Comparison of ENCODE assay signal across 11 mouse cellular contexts in the genomic region with DNA sequence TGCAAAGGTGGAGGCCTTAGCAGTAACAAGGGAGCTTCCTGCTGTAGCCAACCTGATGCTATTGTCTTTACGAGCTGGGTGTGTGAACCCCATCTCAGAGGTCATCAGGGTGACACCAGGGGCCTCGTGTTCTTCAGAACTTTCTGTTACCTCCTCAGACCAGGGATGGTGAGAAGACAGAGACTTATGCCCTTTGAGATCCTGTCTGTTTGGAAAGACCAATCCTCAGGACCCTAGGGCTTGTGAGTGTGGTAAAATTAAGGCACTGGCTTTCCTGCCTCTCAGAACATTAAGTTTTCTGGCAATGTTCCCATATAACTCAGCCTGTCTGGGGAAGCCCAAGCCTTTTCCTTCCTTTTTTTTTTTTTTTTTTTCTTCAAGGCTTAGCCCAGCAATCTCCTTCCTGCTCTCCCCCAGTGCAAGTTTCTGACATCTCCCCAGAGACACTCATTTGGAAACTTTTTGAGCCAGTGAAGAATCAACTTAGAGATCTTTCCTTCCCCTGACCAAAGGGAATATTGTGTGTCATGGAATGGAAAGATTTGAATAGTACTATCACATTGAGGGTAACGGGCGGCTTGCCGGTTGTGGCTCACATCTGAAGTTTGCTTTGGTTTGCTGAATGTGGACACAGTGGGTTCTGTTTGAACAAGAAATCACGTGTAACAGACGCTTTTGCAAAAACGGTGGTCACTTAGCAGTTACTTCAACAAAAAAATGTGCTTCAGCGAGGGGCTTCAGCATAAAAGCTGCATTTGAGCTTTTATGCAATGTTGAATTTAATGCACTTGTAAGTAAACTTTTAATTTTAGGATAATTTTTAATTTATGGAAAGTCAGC. TPM values are rescaled to one million over a fixed set of nuclear protein-coding genes. Genes with fewer than 3 reads are reported as not detected.
DNase-seq lines count a peak whose midpoint lies in the region; ATAC-seq and TF ChIP-seq lines count a peak whose summit lies in the region.
"Had no signal": no experiment of that assay in that cellular context is flagged by ENCODE, and none has a peak within 500 bp of the region (broad histone marks: within the 10 kb centered on the region; RNA-seq: fewer than 3 reads in every experiment).

No protein-coding gene starts in this region.

- peak; percentile 59; the same call in 1 of the 2 replicates for TF ChIP-seq EP300 in heart, postnatal 0 days (IDR thresholded peaks at IDR 0.05; ENCODE audit: low read depth)

- no peak for TF ChIP-seq POLR2A in limb, embryonic 14.5 days (IDR thresholded peaks at IDR 0.05; ENCODE audit: borderline replicate concordance, extremely low read depth, insufficient read depth, insufficient read length)
- TF ChIP-seq POLR2A in cerebellum, adult 2 months (IDR thresholded peaks at IDR 0.05; ENCODE audit: borderline replicate concordance, insufficient read depth, low read length) = no peak

- H3K9me3 ChIP-seq in hindbrain, embryonic 14.5 days (ENCODE audit: control insufficient read depth, low read length) = no peaks in the 10 kb centered on the region
- H3K9me3 ChIP-seq in hindbrain, embryonic 11.5 days (ENCODE audit: control insufficient read depth, low read length) = no peaks in the 10 kb centered on the region
- no peaks in the 10 kb centered on the region for H3K9me3 ChIP-seq in heart, postnatal 0 days (replicated peaks; ENCODE audit: control insufficient read depth, low read length)
- no peaks in the 10 kb centered on the region for H3K9me3 ChIP-seq in limb, embryonic 14.5 days (ENCODE audit: control insufficient read depth, low read length)

- ATAC-seq in hindbrain, embryonic 14.5 days (ENCODE audit: low FRiP score) = no peak
- ATAC-seq in hindbrain, embryonic 11.5 days (ENCODE audit: low FRiP score) = no peak
- ATAC-seq in heart, postnatal 0 days (ENCODE audit: insufficient read depth, low read depth) = peak; percentile 81
- ATAC-seq in limb, embryonic 14.5 days (ENCODE audit: low FRiP score, low read depth) = no peak

- no peak for DNase-seq in hindbrain, embryonic 14.5 days (ENCODE audit: low spot score)
- no peak for DNase-seq in hindbrain, embryonic 11.5 days (ENCODE audit: low spot score)
- peak; percentile 51 for DNase-seq in heart, postnatal 0 days (ENCODE audit: low spot score)
- DNase-seq in limb, embryonic 14.5 days (ENCODE audit: low spot score) = peak; percentile 59
- DNase-seq in layer of hippocampus, adult 11-12 months (ENCODE audit: low spot score) = no peak
- no peak for DNase-seq in B cell, adult 2 months
- no peak for DNase-seq in cerebellum, adult 2 months
- DNase-seq: cerebellum, adult 8-10 months; right cerebral cortex, adult 18-20 months had no signal

- H3K4me3 ChIP-seq in hindbrain, embryonic 14.5 days (replicated peaks; ENCODE audit: low read length) = no peak overlapping the region
- no peak overlapping the region for H3K4me3 ChIP-seq in hindbrain, embryonic 11.5 days (ENCODE audit: low read depth, low read length)
- H3K4me3 ChIP-seq in brown adipose tissue, adult 24 weeks (ENCODE audit: insufficient read depth, low read depth, low read length) = no peak overlapping the region
- H3K4me3 ChIP-seq in heart, postnatal 0 days (ENCODE audit: low read depth, low read length) = no peak overlapping the region
- H3K4me3 ChIP-seq in limb, embryonic 14.5 days (replicated peaks; ENCODE audit: low read length) = no peak overlapping the region
- no peak overlapping the region for H3K4me3 ChIP-seq in cerebellum, adult 2 months (replicated peaks; ENCODE audit: insufficient read depth, low read depth, low read length)

- TF ChIP-seq CTCF in heart, postnatal 0 days (IDR thresholded peaks at IDR 0.05; ENCODE audit: low read depth) = no peak
- TF ChIP-seq CTCF in cerebellum, adult 2 months (IDR thresholded peaks at IDR 0.05; ENCODE audit: borderline replicate concordance, insufficient read depth, low read depth, low read length) = no peak

- no peak overlapping the region for H3K4me2 ChIP-seq in hindbrain, embryonic 14.5 days (replicated peaks)
- no peak overlapping the region for H3K4me2 ChIP-seq in hindbrain, embryonic 11.5 days (replicated peaks; ENCODE audit: low read depth, low read length)
- no peak overlapping the region for H3K4me2 ChIP-seq in heart, postnatal 0 days (ENCODE audit: low read depth, low read length)
- no peak overlapping the region for H3K4me2 ChIP-seq in limb, embryonic 14.5 days (replicated peaks; ENCODE audit: low read depth, low read length, severe bottlenecking)
- H3K4me2 ChIP-seq: midbrain, embryonic 11.5 days had no signal

- 0 out of 2 replicates have a peak overlapping the region, but pooled peaks have one; percentile 12 for H3K27ac ChIP-seq in hindbrain, embryonic 14.5 days
- no peak overlapping the region for H3K27ac ChIP-seq in hindbrain, embryonic 11.5 days (ENCODE audit: low read depth, low read length)
- peak overlapping the region; percentile 87 for H3K27ac ChIP-seq in brown adipose tissue, adult 24 weeks (replicated peaks; ENCODE audit: low read depth, low read length)
- peak overlapping the region; percentile 67 for H3K27ac ChIP-seq in heart, postnatal 0 days (ENCODE audit: low read depth)
- H3K27ac ChIP-seq in limb, embryonic 14.5 days (replicated peaks; ENCODE audit: low read depth, low read length) = no peak overlapping the region
- no peak overlapping the region for H3K27ac ChIP-seq in cerebellum, adult 2 months (ENCODE audit: insufficient read depth, low read length)

- H3K9ac ChIP-seq in hindbrain, embryonic 14.5 days = no peak overlapping the region
- H3K9ac ChIP-seq in hindbrain, embryonic 11.5 days (ENCODE audit: low read depth, low read length) = no peak overlapping the region
- H3K9ac ChIP-seq in heart, postnatal 0 days (replicated peaks; ENCODE audit: low read depth, low read length) = no peak overlapping the region
- no peak overlapping the region for H3K9ac ChIP-seq in limb, embryonic 14.5 days (ENCODE audit: low read depth, low read length, severe bottlenecking)

- no peaks in the 10 kb centered on the region for H3K36me3 ChIP-seq in hindbrain, embryonic 14.5 days (replicated peaks; ENCODE audit: control insufficient read depth, insufficient read depth)
- H3K36me3 ChIP-seq in hindbrain, embryonic 11.5 days (ENCODE audit: control insufficient read depth, insufficient read depth, low read length) = no peaks in the 10 kb centered on the region
- no peaks in the 10 kb centered on the region for H3K36me3 ChIP-seq in heart, postnatal 0 days (replicated peaks; ENCODE audit: control insufficient read depth, insufficient read depth, low read length)
- H3K36me3 ChIP-seq in limb, embryonic 14.5 days (ENCODE audit: control insufficient read depth, insufficient read depth, low read length) = no peaks in the 10 kb centered on the region

- no peaks in the 10 kb centered on the region for H3K4me1 ChIP-seq in hindbrain, embryonic 14.5 days (replicated peaks; ENCODE audit: control insufficient read depth, insufficient read depth, low read length)
- H3K4me1 ChIP-seq in hindbrain, embryonic 11.5 days (replicated peaks; ENCODE audit: control insufficient read depth, insufficient read depth, low read length) = no peaks in the 10 kb centered on the region
- H3K4me1 ChIP-seq in brown adipose tissue, adult 24 weeks (ENCODE audit: control insufficient read depth, insufficient read depth, insufficient read length, low read length) = peaks cover 19% of the 10 kb centered on the region
- H3K4me1 ChIP-seq in heart, postnatal 0 days (ENCODE audit: control insufficient read depth, insufficient read depth) = no peaks in the 10 kb centered on the region
- peaks cover 15% of the 10 kb centered on the region for H3K4me1 ChIP-seq in limb, embryonic 14.5 days (ENCODE audit: control insufficient read depth, insufficient read depth, low read length)
- H3K4me1 ChIP-seq in cerebellum, adult 2 months (ENCODE audit: control insufficient read depth, insufficient read depth, low read length) = no peaks in the 10 kb centered on the region

- H3K27me3 ChIP-seq in hindbrain, embryonic 14.5 days (ENCODE audit: control insufficient read depth, insufficient read depth, low read length) = no peaks in the 10 kb centered on the region
- H3K27me3 ChIP-seq in hindbrain, embryonic 11.5 days (ENCODE audit: control insufficient read depth, insufficient read depth, low read length) = no peaks in the 10 kb centered on the region
- H3K27me3 ChIP-seq in heart, postnatal 0 days (ENCODE audit: control insufficient read depth, insufficient read depth, low read length) = no peaks in the 10 kb centered on the region
- H3K27me3 ChIP-seq in limb, embryonic 14.5 days (ENCODE audit: control insufficient read depth, insufficient read depth, low read length) = no peaks in the 10 kb centered on the region
- no peaks in the 10 kb centered on the region for H3K27me3 ChIP-seq in cerebellum, adult 2 months (ENCODE audit: control insufficient read depth, insufficient read depth, low read length)

- 70% methylated on average over 9 of the region's 9 CpGs for WGBS in hindbrain, embryonic 14.5 days
- 64% methylated on average over 9 of the region's 9 CpGs for WGBS in hindbrain, embryonic 11.5 days
- WGBS in heart, postnatal 0 days = 53% methylated on average over 9 of the region's 9 CpGs
- 55% methylated on average over 9 of the region's 9 CpGs for WGBS in limb, embryonic 14.5 days
- 67% methylated on average over 9 of the region's 9 CpGs for WGBS in cerebellum, adult 2 months

RNA-seq across cellular contexts. Expression of a gene that starts 35.4 kb away (rescaled TPM):
- polyA plus RNA-seq in hindbrain, embryonic 14.5 days (2014; fragmentation: Nextera tagmentation; extraction: Ambion mirVana) = 9.3 and 9.6 TPM in 2 replicates
- polyA plus RNA-seq in hindbrain, embryonic 11.5 days (2014; fragmentation: Nextera tagmentation; extraction: Ambion mirVana) = 8.5 and 9.4 TPM in 2 replicates
- polyA plus RNA-seq in brown adipose tissue, adult 24 weeks (2012; ENCODE audit: insufficient read depth, insufficient read length, missing spikeins) = 6.2 and 8.2 TPM in 2 replicates
- 18.5 and 31.7 TPM in 2 replicates for total RNA-seq in heart, postnatal 0 days (2014; rRNA removed; ENCODE audit: low replicate concordance)
- 9.2 and 10.3 TPM in 2 replicates for polyA plus RNA-seq in heart, postnatal 0 days (2015; fragmentation: Nextera tagmentation; extraction: Ambion mirVana)
- polyA plus RNA-seq in limb, embryonic 14.5 days (2012; rRNA removed) = 7.4 and 9.5 TPM in 2 replicates
- 9.8 and 11.0 TPM in 2 replicates for polyA plus RNA-seq in limb, embryonic 14.5 days (2014; fragmentation: Nextera tagmentation; extraction: Ambion mirVana)
- polyA plus RNA-seq in cerebellum, adult 2 months (2012; rRNA removed) = 7.5 and 12.0 TPM in 2 replicates

RNA-seq across cellular contexts. Expression of a gene that starts 35.5 kb away (rescaled TPM):
- polyA plus RNA-seq in hindbrain, embryonic 14.5 days (2014; fragmentation: Nextera tagmentation; extraction: Ambion mirVana) = 14.0 and 14.5 TPM in 2 replicates
- polyA plus RNA-seq in hindbrain, embryonic 11.5 days (2014; fragmentation: Nextera tagmentation; extraction: Ambion mirVana) = 12.0 and 13.2 TPM in 2 replicates
- 1.8 and 2.0 TPM in 2 replicates for polyA plus RNA-seq in brown adipose tissue, adult 24 weeks (2012; ENCODE audit: insufficient read depth, insufficient read length, missing spikeins)
- 10.7 and 16.2 TPM in 2 replicates for total RNA-seq in heart, postnatal 0 days (2014; rRNA removed; ENCODE audit: low replicate concordance)
- polyA plus RNA-seq in heart, postnatal 0 days (2015; fragmentation: Nextera tagmentation; extraction: Ambion mirVana) = 6.7 and 7.0 TPM in 2 replicates
- 17.0 and 22.3 TPM in 2 replicates for polyA plus RNA-seq in limb, embryonic 14.5 days (2012; rRNA removed)
- polyA plus RNA-seq in limb, embryonic 14.5 days (2014; fragmentation: Nextera tagmentation; extraction: Ambion mirVana) = 11.4 and 13.1 TPM in 2 replicates
- polyA plus RNA-seq in cerebellum, adult 2 months (2012; rRNA removed) = 16.4 and 18.9 TPM in 2 replicates

RNA-seq across cellular contexts. Expression of a gene that starts 59.3 kb away (rescaled TPM):
- 45.5 and 50.4 TPM in 2 replicates for polyA plus RNA-seq in hindbrain, embryonic 14.5 days (2014; fragmentation: Nextera tagmentation; extraction: Ambion mirVana)
- 62.7 and 70.1 TPM in 2 replicates for polyA plus RNA-seq in hindbrain, embryonic 11.5 days (2014; fragmentation: Nextera tagmentation; extraction: Ambion mirVana)
- 1.1 and 1.4 TPM in 2 replicates for polyA plus RNA-seq in brown adipose tissue, adult 24 weeks (2012; ENCODE audit: insufficient read depth, insufficient read length, missing spikeins)
- total RNA-seq in heart, postnatal 0 days (2014; rRNA removed; ENCODE audit: low replicate concordance) = 41.3 and 42.8 TPM in 2 replicates
- polyA plus RNA-seq in heart, postnatal 0 days (2015; fragmentation: Nextera tagmentation; extraction: Ambion mirVana) = 20.6 and 20.9 TPM in 2 replicates
- 79.8 and 83.3 TPM in 2 replicates for polyA plus RNA-seq in limb, embryonic 14.5 days (2012; rRNA removed)
- 63.2 and 65.3 TPM in 2 replicates for polyA plus RNA-seq in limb, embryonic 14.5 days (2014; fragmentation: Nextera tagmentation; extraction: Ambion mirVana)
- polyA plus RNA-seq in cerebellum, adult 2 months (2012; rRNA removed) = 25.3 and 32.2 TPM in 2 replicates

Comparison
In these comparisons a context has a peak if more than half of its experiments do, and no peak if none do; other contexts are left out.
1. H3K27ac ChIP-seq: peak in hindbrain, embryonic 14.5 days (single experiment), brown adipose tissue, adult 24 weeks (single experiment) and heart, postnatal 0 days (single experiment); none in hindbrain, embryonic 11.5 days (single experiment), limb, embryonic 14.5 days (single experiment) and cerebellum, adult 2 months (single experiment).
2. DNase-seq: peak in heart, postnatal 0 days (single experiment) and limb, embryonic 14.5 days (single experiment); none in hindbrain, embryonic 14.5 days (single experiment), hindbrain, embryonic 11.5 days (single experiment), layer of hippocampus, adult 11-12 months (single experiment), B cell, adult 2 months (0 of 2) and cerebellum, adult 2 months (0 of 2).